Mouse (Mus musculus) regulatory T cell (primary cell): ENCODE data around the gene Vmn1r20.
"Not testable (repeated sequence)": the region's sequence is repeated elsewhere in the genome, so short reads cannot be mapped to it uniquely, and the experiment has no call there.

Source experiments
- in situ Hi-C: fragments of 300-600 bp; cut with MboI, MseI; formaldehyde crosslinking; loops from one replicate; pipeline ENCODE4 v1.15.1; 2025; ENCODE audit warnings: high pct_unique_total_duplicates

Vmn1r20 gene

DNA sequence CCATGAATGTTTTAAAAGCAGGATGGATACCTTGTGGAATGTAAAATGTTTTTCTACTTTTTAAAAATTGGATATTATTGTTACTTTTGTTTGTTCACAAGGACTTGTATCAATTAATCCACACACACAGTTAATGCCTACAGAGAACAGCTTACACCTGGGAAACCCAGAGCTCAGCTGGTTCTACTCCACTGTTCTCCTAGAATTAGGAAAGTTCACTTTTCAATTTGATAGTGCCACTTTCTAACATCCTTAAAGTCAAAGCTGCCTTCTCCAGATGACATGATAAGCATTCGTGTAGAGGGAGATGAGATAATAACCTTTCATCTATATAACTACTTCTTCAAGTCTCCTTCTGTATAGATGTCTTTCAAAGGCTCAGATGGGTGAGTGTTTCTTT, at the start of gene Vmn1r20:
Gene Vmn1r20 (plus strand): TSS at position 301 of the 400 bp plus-strand sequence.
- in situ Hi-C loops = loop anchor here (5.0 to 10.0 kb wide), 2 partner anchors 134 to 576 kb away; no protein-coding TSS in a partner anchor

DNA sequence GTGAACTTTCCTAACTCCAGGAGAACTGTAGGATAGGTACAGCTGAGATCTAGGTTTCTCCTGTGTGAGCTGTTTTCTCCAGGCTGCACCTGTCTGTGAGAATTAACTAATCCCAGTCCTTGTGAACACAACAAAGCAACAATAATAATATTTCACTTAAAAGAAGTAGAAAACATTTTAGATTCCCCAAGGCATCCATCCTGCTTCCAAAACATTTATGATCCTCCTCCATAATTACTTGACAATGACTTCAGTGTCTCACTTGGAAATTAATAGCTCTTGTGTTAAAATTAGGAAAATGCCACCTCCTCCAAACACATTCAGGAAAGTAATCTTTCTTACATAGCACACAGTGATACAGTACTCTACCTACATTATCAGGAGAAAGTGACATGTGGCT, 33.0 kb upstream of the Vmn1r20 start, which contains the start of gene Vmn1r18:
Gene Vmn1r18 (minus strand): TSS at position 101 of the 400 bp plus-strand sequence.
- in situ Hi-C loops = no loop called here

DNA sequence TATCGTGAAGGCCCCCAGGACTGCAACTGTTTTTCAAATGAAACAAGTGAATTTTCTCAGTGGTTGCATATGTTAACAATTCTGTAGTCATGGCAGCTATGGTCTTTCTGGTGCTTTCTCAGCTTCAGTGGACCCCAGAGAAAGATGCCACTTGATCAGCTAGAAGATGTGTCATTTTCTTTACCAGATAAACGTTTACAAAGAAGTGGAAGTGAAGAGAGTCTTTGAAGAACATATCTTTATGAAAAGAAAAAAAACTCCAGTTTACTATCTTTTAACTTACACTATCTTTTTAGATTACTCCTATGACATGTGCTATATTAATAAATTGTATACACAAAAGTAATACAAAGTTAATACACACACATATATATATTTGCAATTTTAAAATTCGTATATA, 25.2 kb upstream of the Vmn1r20 start, which contains the start of gene Vmn1r19:
Gene Vmn1r19 (plus strand): TSS at position 301 of the 400 bp plus-strand sequence.
- in situ Hi-C loops = not testable (repeated sequence)

DNA sequence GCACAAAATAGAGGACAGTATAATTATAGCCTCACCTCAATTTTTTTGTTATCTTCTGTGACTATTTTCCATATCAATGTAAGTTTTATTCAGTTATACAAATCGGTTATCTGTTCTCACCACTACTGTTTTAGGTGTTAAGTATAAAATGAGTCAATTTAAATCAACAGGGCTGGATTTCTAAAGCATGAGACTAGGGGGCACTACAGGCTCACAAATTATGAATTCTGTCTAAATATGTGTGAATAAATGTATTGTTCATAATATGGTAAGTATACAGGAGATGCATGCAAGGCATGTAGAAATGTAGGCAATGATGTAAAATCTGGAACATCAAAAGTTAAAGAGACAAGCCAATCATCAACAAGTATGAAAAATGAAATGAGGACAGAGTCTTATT, 2.5 kb downstream of the Vmn1r20 start:
- in situ Hi-C loops = loop anchor here (5.0 kb wide), 1 partner anchor 786 kb away; the partner anchor contains the start of gene Vmn1r27

DNA sequence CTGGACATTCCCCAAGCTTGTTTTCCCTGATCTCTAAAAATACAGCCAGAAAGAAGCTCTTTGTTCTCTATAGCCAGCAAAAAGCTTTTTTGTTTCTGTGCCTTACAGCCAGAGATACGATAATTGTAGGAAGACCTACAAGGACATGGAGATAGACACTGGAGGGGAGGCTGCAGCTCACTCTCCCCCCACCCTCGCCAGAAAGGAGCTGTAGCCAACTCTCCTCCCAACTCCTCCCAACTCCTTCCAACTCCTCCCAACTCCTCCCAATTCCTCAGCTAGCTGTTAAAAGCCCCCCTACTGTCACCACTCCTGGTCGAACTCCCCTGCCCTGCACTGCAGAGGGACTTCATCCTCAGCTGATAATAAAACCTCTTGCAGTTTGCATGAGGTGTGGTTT, 39.4 kb downstream of the Vmn1r20 start:
- in situ Hi-C loops = not testable (repeated sequence)
